Mouse (Mus musculus): Measurements from ENCODE around the gene St8sia1. TPM values are rescaled to one million over a fixed set of nuclear protein-coding genes. Genes with fewer than 3 reads are reported as not detected.

St8sia1 gene
- polyA plus RNA-seq, 1 experiment from 2014 or later, result 8.4 TPM

GRCm38 (mm10) chr6:142994821-142995220, 30.6 kb upstream of the St8sia1 start:
- no peak overlapping the region for H3K4me3 ChIP-seq (replicated peaks; ENCODE audit: low read depth, low read length)
- H3K9ac ChIP-seq (replicated peaks; ENCODE audit: low read length), result no peak overlapping the region
- no peaks in the 10 kb centered on the region for H3K36me3 ChIP-seq (ENCODE audit: control insufficient read depth, insufficient read depth, low read length)
- no peak for ATAC-seq (ENCODE audit: low FRiP score, low TSS enrichment)
- 60% methylated on average over 7 of the region's 7 CpGs for WGBS
- H3K9me3 ChIP-seq (ENCODE audit: control insufficient read depth, low read length), result no peaks in the 10 kb centered on the region
- H3K4me2 ChIP-seq (ENCODE audit: low read length), result no peak overlapping the region
- no peaks in the 10 kb centered on the region for H3K27me3 ChIP-seq (ENCODE audit: control insufficient read depth, insufficient read depth, low read length)
- no peak for DNase-seq
- peaks cover 22% of the 10 kb centered on the region for H3K4me1 ChIP-seq (ENCODE audit: control insufficient read depth, insufficient read depth, low read length)
- H3K27ac ChIP-seq (replicated peaks; ENCODE audit: low read depth, low read length), result no peak overlapping the region

DNA sequence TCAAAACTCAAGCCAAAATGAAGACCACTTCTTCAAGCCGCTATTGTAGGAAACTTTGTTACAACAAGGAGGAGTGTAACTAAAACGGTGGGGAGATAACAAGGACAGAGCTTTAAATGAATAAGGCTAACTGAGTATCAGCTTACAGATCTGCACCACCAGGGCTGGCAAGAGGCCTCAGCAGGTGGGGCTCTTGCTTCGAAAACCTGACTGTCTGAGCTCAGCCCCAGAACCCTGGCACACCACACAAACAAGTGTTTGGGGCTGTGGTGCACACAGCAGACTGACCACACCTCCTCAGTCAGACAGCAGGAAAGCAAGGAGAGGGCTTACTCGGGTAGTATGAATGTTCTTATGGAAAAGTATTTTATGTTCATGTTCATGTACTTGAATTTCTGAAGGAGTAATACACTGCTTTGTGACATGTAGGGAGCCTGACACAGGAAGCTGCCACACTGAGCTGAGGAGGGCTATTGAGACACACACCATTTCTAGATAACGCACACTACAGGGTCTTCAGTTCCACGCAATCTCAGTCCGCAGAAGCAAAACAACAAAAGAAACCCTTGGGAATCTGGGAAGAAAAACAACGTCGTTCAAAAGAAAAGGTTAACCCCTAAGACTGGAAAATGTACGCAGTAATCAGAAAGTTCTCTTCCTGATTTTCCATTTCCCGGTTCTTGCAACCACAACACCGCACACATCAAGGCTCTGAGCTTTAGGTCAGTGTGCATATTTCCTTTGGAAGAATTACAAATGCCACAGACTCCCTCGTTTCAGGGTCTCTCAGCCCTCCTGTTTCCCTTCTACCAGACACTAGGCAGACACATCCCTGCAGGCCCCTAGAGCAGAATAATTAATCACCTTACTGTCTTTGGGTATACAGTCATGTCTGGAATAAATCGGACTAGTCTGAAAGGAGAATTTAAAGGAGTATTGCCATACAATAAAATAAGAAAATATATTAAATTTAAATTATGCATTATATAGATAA, 29.8 kb upstream of the St8sia1 start:
- DNase-seq (peak; percentile 44), ATAC-seq (ENCODE audit: low FRiP score, low TSS enrichment) (no peak)
- Histone ChIP-seq H3K9ac (replicated peaks; ENCODE audit: low read length) (no peak overlapping the region), H3K4me2 (ENCODE audit: low read length) (no peak overlapping the region), H3K9me3 (ENCODE audit: control insufficient read depth, low read length) (no peaks in the 10 kb centered on the region), H3K27me3 (ENCODE audit: control insufficient read depth, insufficient read depth, low read length) (no peaks in the 10 kb centered on the region), H3K36me3 (ENCODE audit: control insufficient read depth, insufficient read depth, low read length) (no peaks in the 10 kb centered on the region), H3K4me3 (replicated peaks; ENCODE audit: low read depth, low read length) (no peak overlapping the region), H3K27ac (replicated peaks; ENCODE audit: low read depth, low read length) (no peak overlapping the region; the same call in 1 of the 2 replicates), H3K4me1 (ENCODE audit: control insufficient read depth, insufficient read depth, low read length) (peaks cover 22% of the 10 kb centered on the region)
- WGBS, result 32% methylated on average over 14 of the region's 14 CpGs

DNA sequence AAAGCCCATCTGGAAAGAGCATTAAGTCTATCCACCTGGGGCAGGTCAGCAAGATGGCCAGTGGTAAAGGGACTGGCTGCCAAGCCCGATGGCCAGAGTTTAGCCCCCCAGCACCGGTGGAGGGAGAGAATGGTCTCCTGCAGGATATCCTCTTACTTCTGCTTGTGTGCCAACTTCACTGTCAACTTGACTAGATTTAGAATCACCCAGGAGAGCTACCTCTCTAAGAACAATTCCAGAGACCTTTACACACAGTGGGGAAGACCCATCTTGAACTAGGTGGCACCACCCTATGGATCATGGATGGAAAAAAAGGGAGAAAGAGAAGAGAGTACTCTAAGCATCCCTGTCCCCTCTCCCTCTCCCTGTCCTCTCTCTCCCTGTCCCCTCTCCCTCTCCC, 28.7 kb upstream of the St8sia1 start:
- Histone ChIP-seq H3K4me3 (replicated peaks; ENCODE audit: low read depth, low read length) (no peak overlapping the region), H3K9ac (replicated peaks; ENCODE audit: low read length) (no peak overlapping the region), H3K4me2 (ENCODE audit: low read length) (no peak overlapping the region), H3K36me3 (ENCODE audit: control insufficient read depth, insufficient read depth, low read length) (no peaks in the 10 kb centered on the region), H3K4me1 (ENCODE audit: control insufficient read depth, insufficient read depth, low read length) (peaks cover 22% of the 10 kb centered on the region), H3K9me3 (ENCODE audit: control insufficient read depth, low read length) (no peaks in the 10 kb centered on the region), H3K27ac (replicated peaks; ENCODE audit: low read depth, low read length) (no peak overlapping the region), H3K27me3 (ENCODE audit: control insufficient read depth, insufficient read depth, low read length) (no peaks in the 10 kb centered on the region)
- ATAC-seq (ENCODE audit: low FRiP score, low TSS enrichment), result no peak
- WGBS, result 83% methylated on average over 2 of the region's 2 CpGs
- no peak for DNase-seq

DNA sequence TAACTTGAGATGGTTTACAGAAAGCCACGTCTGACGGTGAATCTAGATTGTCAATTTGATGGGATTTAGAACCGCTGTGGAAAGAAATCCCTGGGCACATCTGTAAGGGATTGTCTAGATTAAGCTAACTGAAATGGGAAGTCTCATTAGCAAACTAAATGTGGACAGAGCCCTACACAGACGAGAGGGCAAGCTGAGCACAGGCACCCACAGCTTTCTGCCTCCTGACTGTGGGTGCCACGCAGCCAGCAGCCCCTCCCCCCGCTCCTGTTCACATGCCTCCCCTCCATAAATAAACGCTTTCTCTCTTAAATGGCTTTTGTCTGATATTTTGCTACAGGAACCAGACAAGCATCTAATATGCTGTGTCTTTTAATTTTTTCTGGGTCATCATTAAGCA, 27.8 kb upstream of the St8sia1 start:
- Histone ChIP-seq H3K9ac (replicated peaks; ENCODE audit: low read length) (no peak overlapping the region), H3K4me1 (ENCODE audit: control insufficient read depth, insufficient read depth, low read length) (peaks cover 22% of the 10 kb centered on the region), H3K36me3 (ENCODE audit: control insufficient read depth, insufficient read depth, low read length) (no peaks in the 10 kb centered on the region), H3K4me3 (replicated peaks; ENCODE audit: low read depth, low read length) (no peak overlapping the region), H3K9me3 (ENCODE audit: control insufficient read depth, low read length) (no peaks in the 10 kb centered on the region), H3K27ac (replicated peaks; ENCODE audit: low read depth, low read length) (no peak overlapping the region), H3K4me2 (ENCODE audit: low read length) (no peak overlapping the region), H3K27me3 (ENCODE audit: control insufficient read depth, insufficient read depth, low read length) (no peaks in the 10 kb centered on the region)
- DNase-seq (peak; percentile 51), ATAC-seq (ENCODE audit: low FRiP score, low TSS enrichment) (no peak; the same call in 1 of the 2 replicates)
- 24% methylated on average over 7 of the region's 7 CpGs for WGBS

DNA sequence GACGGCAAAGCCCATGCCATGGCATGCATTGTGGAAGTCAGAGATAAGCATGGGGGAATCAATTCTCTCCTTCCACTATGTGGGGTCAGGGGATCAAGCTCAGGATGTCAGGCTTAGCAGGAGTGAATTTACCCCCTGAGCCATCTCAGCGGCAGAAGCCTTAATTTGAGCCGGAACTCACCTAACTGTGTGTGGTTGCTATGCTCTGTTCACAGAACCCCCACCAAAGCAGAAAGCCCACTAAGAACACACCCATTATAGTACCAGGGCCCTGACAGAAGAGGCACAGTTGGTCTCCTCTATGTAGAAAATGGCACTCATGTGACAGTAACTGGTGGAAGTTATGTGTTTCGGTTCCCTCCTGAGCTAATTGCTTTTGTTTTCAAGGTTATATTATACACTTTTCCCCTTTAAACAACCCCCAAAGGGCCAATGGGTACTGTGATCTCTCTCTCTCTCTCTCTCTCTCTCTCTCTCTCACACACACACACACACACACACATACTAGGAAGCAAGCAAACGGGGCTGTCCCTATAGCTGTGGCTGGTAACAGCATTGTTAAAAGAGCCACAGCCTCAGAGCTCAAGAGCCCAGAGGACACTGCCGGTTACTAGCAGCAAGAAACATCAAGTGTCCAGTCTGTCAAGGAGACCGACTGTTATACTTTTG, 27.3 kb upstream of the St8sia1 start:
- Histone ChIP-seq H3K4me3 (replicated peaks; ENCODE audit: low read depth, low read length) (no peak overlapping the region), H3K27me3 (ENCODE audit: control insufficient read depth, insufficient read depth, low read length) (no peaks in the 10 kb centered on the region), H3K4me1 (ENCODE audit: control insufficient read depth, insufficient read depth, low read length) (peaks cover 22% of the 10 kb centered on the region), H3K36me3 (ENCODE audit: control insufficient read depth, insufficient read depth, low read length) (no peaks in the 10 kb centered on the region), H3K27ac (replicated peaks; ENCODE audit: low read depth, low read length) (peak overlapping the region; percentile 34; the same call in 1 of the 2 replicates), H3K4me2 (ENCODE audit: low read length) (no peak overlapping the region), H3K9ac (replicated peaks; ENCODE audit: low read length) (no peak overlapping the region), H3K9me3 (ENCODE audit: control insufficient read depth, low read length) (no peaks in the 10 kb centered on the region)
- DNase-seq, result no peak
- 37% methylated on average over 7 of the region's 7 CpGs for WGBS
- peak; percentile 15; the same call in 1 of the 2 replicates for ATAC-seq (ENCODE audit: low FRiP score, low TSS enrichment)

DNA sequence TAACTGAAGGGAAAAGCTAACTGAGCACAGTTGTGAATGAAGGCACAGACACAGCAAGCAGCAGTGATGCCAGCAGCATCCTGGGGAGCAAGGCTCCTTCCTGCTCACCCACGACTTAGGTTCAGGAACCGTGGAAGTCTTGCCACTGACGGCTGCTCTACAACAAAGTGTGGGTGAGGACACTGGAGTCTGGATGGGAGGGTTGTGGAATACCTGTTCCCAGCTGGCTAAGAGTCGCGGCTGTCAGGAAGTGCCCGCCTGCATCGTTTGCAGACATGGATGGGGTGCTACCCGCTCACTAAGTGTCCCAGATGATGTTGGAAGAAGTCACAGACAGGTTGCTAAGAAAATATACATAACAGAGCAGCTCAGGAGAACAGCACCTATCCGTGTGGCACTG, 26.3 kb upstream of the St8sia1 start:
- DNase-seq (no peak), ATAC-seq (ENCODE audit: low FRiP score, low TSS enrichment) (no peak)
- no peaks in the 10 kb centered on the region for H3K36me3 ChIP-seq (ENCODE audit: control insufficient read depth, insufficient read depth, low read length)
- peaks cover 22% of the 10 kb centered on the region for H3K4me1 ChIP-seq (ENCODE audit: control insufficient read depth, insufficient read depth, low read length)
- H3K27ac ChIP-seq (replicated peaks; ENCODE audit: low read depth, low read length), result no peak overlapping the region
- H3K4me3 ChIP-seq (replicated peaks; ENCODE audit: low read depth, low read length), result no peak overlapping the region
- H3K4me2 ChIP-seq (ENCODE audit: low read length), result no peak overlapping the region
- H3K9me3 ChIP-seq (ENCODE audit: control insufficient read depth, low read length), result no peaks in the 10 kb centered on the region
- H3K9ac ChIP-seq (replicated peaks; ENCODE audit: low read length), result no peak overlapping the region
- H3K27me3 ChIP-seq (ENCODE audit: control insufficient read depth, insufficient read depth, low read length), result no peaks in the 10 kb centered on the region
- 88% methylated on average over 9 of the region's 9 CpGs for WGBS

DNA sequence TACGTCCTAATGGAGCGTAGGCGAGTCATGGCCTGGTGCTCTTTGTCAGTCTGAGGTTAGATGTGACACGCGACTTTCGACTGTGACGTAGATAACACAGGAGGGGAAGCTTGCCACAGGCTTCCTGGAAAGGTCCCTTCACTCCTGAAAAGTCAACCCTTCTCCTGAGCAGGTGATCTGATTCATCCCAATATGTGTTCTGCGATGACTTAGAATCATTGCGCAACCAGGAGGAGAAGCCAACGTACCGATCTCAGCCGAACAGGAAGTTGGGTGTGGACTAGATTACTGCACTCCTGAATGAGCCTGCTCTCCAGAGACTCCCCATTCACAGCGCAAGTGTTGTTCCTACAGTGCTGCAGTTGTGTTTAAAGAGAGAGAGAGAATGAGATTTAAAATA, 25.2 kb upstream of the St8sia1 start:
- no peak overlapping the region for H3K4me3 ChIP-seq (replicated peaks; ENCODE audit: low read depth, low read length)
- no peak overlapping the region for H3K9ac ChIP-seq (replicated peaks; ENCODE audit: low read length)
- no peak overlapping the region for H3K27ac ChIP-seq (replicated peaks; ENCODE audit: low read depth, low read length)
- no peak overlapping the region for H3K4me2 ChIP-seq (ENCODE audit: low read length)
- DNase-seq (no peak), ATAC-seq (ENCODE audit: low FRiP score, low TSS enrichment) (no peak)
- H3K27me3 ChIP-seq (ENCODE audit: control insufficient read depth, insufficient read depth, low read length), result no peaks in the 10 kb centered on the region
- peaks cover 22% of the 10 kb centered on the region for H3K4me1 ChIP-seq (ENCODE audit: control insufficient read depth, insufficient read depth, low read length)
- 92% methylated on average over 13 of the region's 13 CpGs for WGBS
- H3K36me3 ChIP-seq (ENCODE audit: control insufficient read depth, insufficient read depth, low read length), result no peaks in the 10 kb centered on the region
- H3K9me3 ChIP-seq (ENCODE audit: control insufficient read depth, low read length), result no peaks in the 10 kb centered on the region

- H3K27ac ChIP-seq (replicated peaks; ENCODE audit: low read depth, low read length), result no peak overlapping the region
- no peaks in the 10 kb centered on the region for H3K9me3 ChIP-seq (ENCODE audit: control insufficient read depth, low read length)
- H3K9ac ChIP-seq (replicated peaks; ENCODE audit: low read length), result no peak overlapping the region
- no peak overlapping the region for H3K4me2 ChIP-seq (ENCODE audit: low read length)
- H3K4me3 ChIP-seq (replicated peaks; ENCODE audit: low read depth, low read length), result no peak overlapping the region
- H3K36me3 ChIP-seq (ENCODE audit: control insufficient read depth, insufficient read depth, low read length), result no peaks in the 10 kb centered on the region
- ATAC-seq (ENCODE audit: low FRiP score, low TSS enrichment) (no peak), DNase-seq (peak; percentile 72)
- peaks cover 17% of the 10 kb centered on the region; the same call in 1 of the 2 replicates for H3K4me1 ChIP-seq (ENCODE audit: control insufficient read depth, insufficient read depth, low read length)
- WGBS, result 28% methylated on average over 10 of the region's 10 CpGs
- no peaks in the 10 kb centered on the region for H3K27me3 ChIP-seq (ENCODE audit: control insufficient read depth, insufficient read depth, low read length)
These were observed 24.5 kb upstream of the St8sia1 start for GRCm38 (mm10) chr6:142988753-142989152.

All from midbrain, embryonic 14.5 days (tissue).